Mouse (Mus musculus): ENCODE results near the gene Htr3b. TPM values are rescaled to one million over a fixed set of nuclear protein-coding genes. Genes with fewer than 3 reads are reported as not detected.

Gene Htr3b
- polyA plus RNA-seq (2015; fragmentation: Nextera tagmentation; extraction: Ambion mirVana), result 0.06 TPM in 1 of 2 replicates, not detected in the other

GRCm38 (mm10) chr9:48964587-48965040 lies at the start of gene Htr3b:
Htr3b (minus strand) TSS chr9:48964990.

GRCm38 (mm10) chr9:48984845-48985707 lies 20.3 kb upstream of the Htr3b start, which contains the start of gene Usp28:
Usp28 (plus strand) TSS chr9:48985375.

GRCm38 (mm10) chr9:48910885-48911537 lies 53.8 kb downstream of the Htr3b start, which contains the start of gene Htr3a:
Htr3a (minus strand) TSS chr9:48911099.

Other genes starting within 250 kb of the Htr3b start
- gene Zbtb16, start 128.8 kb downstream of the Htr3b start, polyA plus RNA-seq (2015; fragmentation: Nextera tagmentation; extraction: Ambion mirVana), result 5.4 and 5.6 TPM in 2 replicates
- gene Htr3a, start 53.9 kb downstream of the Htr3b start, polyA plus RNA-seq (2015; fragmentation: Nextera tagmentation; extraction: Ambion mirVana), result 0.46 and 0.60 TPM in 2 replicates
- 8.0 and 10.7 TPM in 2 replicates for gene Usp28, start 20.4 kb upstream of the Htr3b start, polyA plus RNA-seq (2015; fragmentation: Nextera tagmentation; extraction: Ambion mirVana)
- 11.3 and 13.3 TPM in 2 replicates for gene Zw10, start 90.6 kb upstream of the Htr3b start, polyA plus RNA-seq (2015; fragmentation: Nextera tagmentation; extraction: Ambion mirVana)
- gene Tmprss5, start 116.3 kb upstream of the Htr3b start, polyA plus RNA-seq (2015; fragmentation: Nextera tagmentation; extraction: Ambion mirVana), result 0.14 and 0.37 TPM in 2 replicates

Measured in urinary bladder, postnatal 0 days (tissue).